Mouse (Mus musculus): ENCODE data around the gene Gpa33. TPM values are rescaled to one million over a fixed set of nuclear protein-coding genes. Genes with fewer than 3 reads are reported as not detected.

The Gpa33 gene
- 0.37 TPM for polyA plus RNA-seq (2012; fragmentation: generic; extraction: Trizol)
- long read RNA-seq, experiment 1: 0 reads
- long read RNA-seq, experiment 2: 0 reads

DNA sequence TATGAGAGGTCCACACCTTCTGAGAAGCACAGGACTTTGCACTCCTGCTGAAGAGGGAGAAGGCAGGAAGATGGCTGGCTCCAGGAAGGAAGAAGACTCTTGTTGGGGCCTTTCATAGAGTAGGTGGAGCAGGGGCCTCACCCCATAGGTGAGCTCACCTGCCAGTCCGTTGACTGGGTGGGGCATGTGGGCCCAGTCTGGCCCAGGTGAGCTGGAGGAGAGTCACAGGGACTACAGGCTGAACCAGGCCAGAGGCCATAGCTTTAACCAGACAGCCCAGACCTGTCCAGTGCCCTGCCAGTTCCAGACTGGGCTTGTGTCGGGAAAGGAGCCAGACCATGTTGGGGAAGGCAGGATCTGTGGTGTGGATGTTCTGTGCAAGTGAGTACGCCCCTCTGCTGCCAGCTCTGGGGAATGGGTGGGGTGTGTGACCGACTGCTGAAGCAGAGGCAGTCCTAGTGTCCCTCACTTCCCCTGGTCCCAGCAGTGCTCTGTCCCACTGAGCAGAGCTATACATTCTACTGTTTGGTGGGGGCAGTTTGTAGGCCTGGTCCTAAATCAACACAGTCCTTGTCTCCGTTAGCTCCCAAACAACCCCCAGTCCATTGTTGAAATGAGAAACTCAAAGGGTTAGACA lies at the start of gene Gpa33:
TSS of gene Gpa33 (plus strand) at position 15 of the 637 bp plus-strand sequence.
- no peak for TF ChIP-seq USF1 (IDR thresholded peaks at IDR 0.05; ENCODE audit: low read depth)
- TF ChIP-seq CTCF (IDR thresholded peaks at IDR 0.05; ENCODE audit: control insufficient read depth, insufficient read depth, insufficient read length): no peak
- TF ChIP-seq CEBPB (IDR thresholded peaks at IDR 0.05; ENCODE audit: low read depth): no peak
- no peak within 1 kb of the TSS for H3K4me3 ChIP-seq (ENCODE audit: insufficient read depth, poor library complexity, severe bottlenecking)

DNA sequence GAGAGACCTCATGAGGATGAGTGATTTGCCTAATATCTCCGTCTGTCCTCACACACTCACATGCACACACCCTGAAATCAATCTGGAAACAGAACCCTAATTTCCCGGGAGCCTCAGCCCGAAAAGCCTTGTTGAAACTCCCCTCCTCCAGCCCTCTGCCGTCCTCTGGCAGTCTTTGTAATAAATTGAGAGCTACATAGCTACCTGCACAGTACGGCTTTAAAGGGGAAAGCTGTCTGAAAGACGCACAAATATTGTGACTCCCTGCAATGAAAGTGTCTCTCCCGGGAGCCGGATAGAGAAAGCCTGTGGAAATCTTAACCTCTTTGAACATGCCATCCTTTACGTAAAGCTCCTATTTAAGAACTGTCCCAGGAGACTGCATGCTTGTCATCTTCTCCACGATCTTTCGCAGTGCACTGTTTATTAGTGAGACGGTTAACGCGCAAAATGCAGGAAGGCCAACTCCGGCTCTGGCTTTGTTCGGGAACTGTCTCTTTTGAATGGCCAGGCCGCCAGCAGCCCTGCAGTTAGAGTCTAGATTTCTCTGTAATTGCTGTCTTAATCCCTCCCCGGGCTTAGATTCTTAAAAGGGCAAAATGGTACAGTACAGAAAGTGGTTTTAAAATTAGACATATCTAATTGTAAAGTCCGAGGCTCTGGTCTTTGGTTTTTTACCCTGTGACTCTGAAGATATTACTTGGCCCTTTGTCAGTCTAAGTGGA lies 41.4 kb upstream of the Gpa33 start:
- H3K36me3 ChIP-seq (ENCODE audit: control insufficient read depth, insufficient read depth): no peaks in the 10 kb centered on the region
- no peaks in the 10 kb centered on the region for H3K79me2 ChIP-seq (ENCODE audit: control insufficient read depth, insufficient read depth)

More for the DNA sequence above, at the start of gene Gpa33:
- Histone ChIP-seq H3K36me3 (ENCODE audit: control insufficient read depth, insufficient read depth) (no peaks in the 10 kb centered on the region), H3ac (ENCODE audit: control insufficient read depth, insufficient read length, low read depth) (no peak within 1 kb of the TSS), H3K79me2 (ENCODE audit: control insufficient read depth, insufficient read depth) (no peaks in the 10 kb centered on the region), H3K27me3 (ENCODE audit: control insufficient read depth, insufficient read depth, insufficient read length) (no peaks in the 10 kb centered on the region), H3K79me3 (ENCODE audit: low read depth) (no peaks in the 10 kb centered on the region)

DNA sequence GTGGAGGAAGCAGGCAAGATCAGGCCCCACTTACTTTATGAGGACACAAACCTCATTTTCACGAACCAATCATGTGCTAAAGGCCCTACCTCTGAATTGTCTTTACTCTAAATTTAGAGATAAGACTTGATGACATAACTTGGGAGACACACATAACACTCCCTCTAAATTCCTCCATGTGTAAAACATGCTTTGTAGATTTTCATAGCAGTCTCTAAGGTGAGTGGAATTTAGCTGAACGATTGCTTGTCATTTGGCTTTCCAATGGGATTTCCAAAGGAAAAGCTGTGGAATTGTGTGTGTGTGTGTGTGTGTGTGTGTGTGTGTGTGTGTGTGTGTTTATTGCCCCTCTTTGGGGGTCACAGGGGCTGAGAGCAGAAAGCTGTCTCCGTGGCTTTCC lies 40.7 kb upstream of the Gpa33 start:
- Histone ChIP-seq H3K27me3 (ENCODE audit: control insufficient read depth, insufficient read depth, insufficient read length) (no peaks in the 10 kb centered on the region), H3K79me2 (ENCODE audit: control insufficient read depth, insufficient read depth) (no peaks in the 10 kb centered on the region), H3K79me3 (ENCODE audit: low read depth) (no peaks in the 10 kb centered on the region), H3K36me3 (ENCODE audit: control insufficient read depth, insufficient read depth) (no peaks in the 10 kb centered on the region), H3ac (ENCODE audit: control insufficient read depth, insufficient read length, low read depth) (no peak overlapping the region), H3K4me3 (ENCODE audit: insufficient read depth, poor library complexity, severe bottlenecking) (no peak overlapping the region)
- no peak for TF ChIP-seq MYOD1 (IDR thresholded peaks at IDR 0.05; ENCODE audit: control insufficient read depth, insufficient read length, low read depth)
- TF ChIP-seq MYOG (IDR thresholded peaks at IDR 0.05; ENCODE audit: control insufficient read depth, extremely low read depth, insufficient read length): no peak
- TF ChIP-seq MAX (IDR thresholded peaks at IDR 0.05): no peak
- no peak for TF ChIP-seq FOSL1 (IDR thresholded peaks at IDR 0.05; ENCODE audit: insufficient read depth, low read length, poor library complexity, severe bottlenecking)
- no peak for TF ChIP-seq USF1 (IDR thresholded peaks at IDR 0.05; ENCODE audit: low read depth)
- no peak for TF ChIP-seq CEBPB (IDR thresholded peaks at IDR 0.05; ENCODE audit: low read depth)
- no peak for TF ChIP-seq CTCF (IDR thresholded peaks at IDR 0.05; ENCODE audit: control insufficient read depth, insufficient read depth, insufficient read length)

More for the DNA sequence above, 41.4 kb upstream of the Gpa33 start:
- no peak overlapping the region for H3K4me3 ChIP-seq (ENCODE audit: insufficient read depth, poor library complexity, severe bottlenecking)
- no peaks in the 10 kb centered on the region for H3K27me3 ChIP-seq (ENCODE audit: control insufficient read depth, insufficient read depth, insufficient read length)
- H3K79me3 ChIP-seq (ENCODE audit: low read depth): no peaks in the 10 kb centered on the region
- no peak overlapping the region for H3ac ChIP-seq (ENCODE audit: control insufficient read depth, insufficient read length, low read depth)
- TF ChIP-seq MYOD1 (IDR thresholded peaks at IDR 0.05; ENCODE audit: control insufficient read depth, insufficient read length, low read depth): no peak
- TF ChIP-seq CTCF (IDR thresholded peaks at IDR 0.05; ENCODE audit: control insufficient read depth, insufficient read depth, insufficient read length): no peak
- TF ChIP-seq MAX (IDR thresholded peaks at IDR 0.05): no peak
- no peak for TF ChIP-seq MYOG (IDR thresholded peaks at IDR 0.05; ENCODE audit: control insufficient read depth, extremely low read depth, insufficient read length)

DNA sequence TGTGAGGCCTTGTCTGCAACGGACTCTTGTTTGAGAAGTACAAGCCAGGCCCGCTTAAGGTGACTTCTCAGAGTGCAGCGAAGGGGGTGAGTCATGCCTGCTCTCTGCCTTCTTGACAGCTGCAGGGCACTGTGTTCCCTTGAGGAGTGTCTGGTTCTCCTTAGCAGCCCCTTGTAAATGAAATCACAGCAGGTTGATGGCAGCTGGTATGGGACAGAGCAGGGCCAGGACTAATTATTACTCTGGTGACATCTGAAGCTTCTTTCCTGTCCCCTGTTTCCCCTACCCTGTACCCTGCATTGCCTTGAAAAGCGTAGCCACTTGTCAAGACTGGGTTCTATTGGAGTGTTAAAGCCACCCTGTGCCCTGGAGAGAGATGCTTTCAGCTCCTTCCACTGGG lies 40.3 kb upstream of the Gpa33 start:
- no peak overlapping the region for H3K4me3 ChIP-seq (ENCODE audit: insufficient read depth, poor library complexity, severe bottlenecking)
- H3K79me2 ChIP-seq (ENCODE audit: control insufficient read depth, insufficient read depth): no peaks in the 10 kb centered on the region
- H3K79me3 ChIP-seq (ENCODE audit: low read depth): no peaks in the 10 kb centered on the region
- H3K27me3 ChIP-seq (ENCODE audit: control insufficient read depth, insufficient read depth, insufficient read length): no peaks in the 10 kb centered on the region
- H3K36me3 ChIP-seq (ENCODE audit: control insufficient read depth, insufficient read depth): no peaks in the 10 kb centered on the region
- TF ChIP-seq FOSL1 (IDR thresholded peaks at IDR 0.05; ENCODE audit: insufficient read depth, low read length, poor library complexity, severe bottlenecking) (no peak), MYOD1 (IDR thresholded peaks at IDR 0.05; ENCODE audit: control insufficient read depth, insufficient read length, low read depth) (peak; percentile 89)
- H3ac ChIP-seq (ENCODE audit: control insufficient read depth, insufficient read length, low read depth): no peak overlapping the region

DNA sequence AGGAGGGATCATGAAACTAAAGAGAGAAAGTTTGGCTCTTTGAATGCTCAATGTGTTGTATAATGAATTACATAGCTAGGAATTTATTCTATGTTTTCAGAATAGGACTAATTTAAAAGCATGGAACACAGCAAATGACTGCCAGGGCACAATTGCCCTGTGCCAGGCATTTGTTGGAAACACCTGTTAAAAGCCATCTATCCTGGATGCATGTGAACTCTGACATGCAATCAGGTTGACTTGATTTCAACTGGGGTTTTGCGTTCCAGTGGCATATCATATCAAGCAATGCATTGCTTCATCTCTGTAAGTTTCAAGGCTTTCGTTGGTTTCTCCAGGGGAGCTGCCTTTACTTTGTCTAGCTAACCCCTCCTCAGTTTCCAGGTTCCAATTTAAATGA lies 39.7 kb upstream of the Gpa33 start:
- Histone ChIP-seq H3K36me3 (ENCODE audit: control insufficient read depth, insufficient read depth) (no peaks in the 10 kb centered on the region), H3ac (ENCODE audit: control insufficient read depth, insufficient read length, low read depth) (no peak overlapping the region), H3K4me3 (ENCODE audit: insufficient read depth, poor library complexity, severe bottlenecking) (no peak overlapping the region), H3K79me3 (ENCODE audit: low read depth) (no peaks in the 10 kb centered on the region), H3K27me3 (ENCODE audit: control insufficient read depth, insufficient read depth, insufficient read length) (no peaks in the 10 kb centered on the region), H3K79me2 (ENCODE audit: control insufficient read depth, insufficient read depth) (no peaks in the 10 kb centered on the region)
- TF ChIP-seq MYOD1 (IDR thresholded peaks at IDR 0.05; ENCODE audit: control insufficient read depth, insufficient read length, low read depth) (peak; percentile 48), USF1 (IDR thresholded peaks at IDR 0.05; ENCODE audit: low read depth) (no peak)

DNA sequence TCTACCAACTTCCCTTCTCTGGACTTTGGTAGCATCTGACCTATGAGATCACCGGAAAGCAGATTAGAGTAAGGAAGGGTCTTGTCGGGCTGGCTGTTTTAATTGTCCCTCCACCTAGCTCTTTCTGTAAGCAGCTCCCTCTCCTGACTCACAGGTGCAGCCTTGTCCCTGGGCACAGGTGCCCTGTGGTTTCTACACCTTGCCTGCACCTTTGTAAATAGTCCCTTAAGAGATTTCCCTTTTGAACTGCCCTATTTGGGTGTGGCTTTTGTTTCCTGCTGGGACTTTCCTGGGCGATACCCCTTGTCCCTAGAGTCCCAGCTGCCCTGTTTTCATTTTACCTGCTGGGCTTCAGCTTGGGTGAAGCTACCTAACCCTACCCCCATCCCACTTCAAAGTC lies 35.6 kb upstream of the Gpa33 start:
- no peak for TF ChIP-seq CEBPB (IDR thresholded peaks at IDR 0.05; ENCODE audit: low read depth)
- no peak for TF ChIP-seq MYOG (IDR thresholded peaks at IDR 0.05; ENCODE audit: control insufficient read depth, extremely low read depth, insufficient read length)
- TF ChIP-seq CTCF (IDR thresholded peaks at IDR 0.05; ENCODE audit: control insufficient read depth, insufficient read depth, insufficient read length): no peak
- TF ChIP-seq USF1 (IDR thresholded peaks at IDR 0.05; ENCODE audit: low read depth): no peak
- TF ChIP-seq MYOD1 (IDR thresholded peaks at IDR 0.05; ENCODE audit: control insufficient read depth, insufficient read length, low read depth): no peak
- TF ChIP-seq MAX (IDR thresholded peaks at IDR 0.05): no peak
- no peak for TF ChIP-seq FOSL1 (IDR thresholded peaks at IDR 0.05; ENCODE audit: insufficient read depth, low read length, poor library complexity, severe bottlenecking)
- H3K36me3 ChIP-seq (ENCODE audit: control insufficient read depth, insufficient read depth): no peaks in the 10 kb centered on the region
- no peak overlapping the region for H3K4me3 ChIP-seq (ENCODE audit: insufficient read depth, poor library complexity, severe bottlenecking)
- no peak overlapping the region for H3ac ChIP-seq (ENCODE audit: control insufficient read depth, insufficient read length, low read depth)
- H3K79me2 ChIP-seq (ENCODE audit: control insufficient read depth, insufficient read depth): no peaks in the 10 kb centered on the region
- H3K79me3 ChIP-seq (ENCODE audit: low read depth): no peaks in the 10 kb centered on the region
- no peaks in the 10 kb centered on the region for H3K27me3 ChIP-seq (ENCODE audit: control insufficient read depth, insufficient read depth, insufficient read length)

All from C2C12 (cell line).